Mouse (Mus musculus) T-helper 2 cell (primary cell): ENCODE measurements around the gene Atp2a3.

Experiments used
- in situ Hi-C: fragments of 300-600 bp; cut with MboI, MseI; formaldehyde crosslinking; loops from one replicate; pipeline ENCODE4 v1.15.1; 2025; ENCODE audit warnings: high pct_unique_total_duplicates

Gene Atp2a3

DNA sequence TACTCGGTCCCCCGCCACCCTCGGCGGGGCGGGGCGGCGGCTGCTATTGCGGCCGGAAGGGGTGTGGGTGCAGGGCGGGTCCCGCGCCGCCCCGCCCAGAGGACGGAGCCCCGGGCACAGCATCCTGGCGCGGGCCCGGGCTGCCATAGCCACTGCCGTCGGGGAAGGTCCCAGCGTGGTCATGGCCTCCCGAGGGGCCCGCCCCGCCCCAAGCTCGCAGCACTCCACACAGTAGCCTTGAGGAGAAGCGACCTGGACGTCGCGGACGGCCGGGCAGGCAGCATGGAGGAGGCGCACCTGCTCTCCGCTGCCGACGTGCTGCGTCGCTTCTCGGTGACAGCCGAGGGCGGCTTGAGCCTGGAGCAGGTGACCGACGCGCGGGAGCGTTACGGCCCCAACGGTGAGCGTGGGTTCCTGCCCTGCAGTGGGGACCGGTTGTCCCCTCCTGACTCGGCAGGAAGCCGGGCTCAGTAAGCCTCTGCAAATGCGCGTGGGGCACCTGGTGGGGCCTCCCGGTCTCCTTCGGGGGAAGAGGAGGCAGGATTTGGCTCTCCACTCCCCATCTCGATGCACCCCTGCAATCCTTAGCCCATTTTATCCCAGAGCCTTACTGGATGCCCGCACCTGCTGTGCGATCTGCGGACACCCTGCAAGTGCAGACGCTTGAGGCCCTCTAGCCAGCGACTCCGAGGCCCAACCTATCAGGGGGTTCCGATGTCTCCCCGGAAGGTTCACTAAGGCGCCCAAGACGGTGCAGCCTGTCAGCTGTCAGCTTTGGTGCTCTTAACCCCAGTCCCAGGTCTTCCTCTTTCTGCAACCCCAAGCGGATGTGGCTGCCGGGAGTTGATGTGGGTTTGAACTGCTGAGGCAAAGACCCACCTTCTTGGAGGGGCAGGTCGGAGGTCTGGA is at the start of gene Atp2a3:
Gene Atp2a3 (plus strand): TSS at position 98 of the 909 bp plus-strand sequence.
- in situ Hi-C loops, result no loop called here

DNA sequence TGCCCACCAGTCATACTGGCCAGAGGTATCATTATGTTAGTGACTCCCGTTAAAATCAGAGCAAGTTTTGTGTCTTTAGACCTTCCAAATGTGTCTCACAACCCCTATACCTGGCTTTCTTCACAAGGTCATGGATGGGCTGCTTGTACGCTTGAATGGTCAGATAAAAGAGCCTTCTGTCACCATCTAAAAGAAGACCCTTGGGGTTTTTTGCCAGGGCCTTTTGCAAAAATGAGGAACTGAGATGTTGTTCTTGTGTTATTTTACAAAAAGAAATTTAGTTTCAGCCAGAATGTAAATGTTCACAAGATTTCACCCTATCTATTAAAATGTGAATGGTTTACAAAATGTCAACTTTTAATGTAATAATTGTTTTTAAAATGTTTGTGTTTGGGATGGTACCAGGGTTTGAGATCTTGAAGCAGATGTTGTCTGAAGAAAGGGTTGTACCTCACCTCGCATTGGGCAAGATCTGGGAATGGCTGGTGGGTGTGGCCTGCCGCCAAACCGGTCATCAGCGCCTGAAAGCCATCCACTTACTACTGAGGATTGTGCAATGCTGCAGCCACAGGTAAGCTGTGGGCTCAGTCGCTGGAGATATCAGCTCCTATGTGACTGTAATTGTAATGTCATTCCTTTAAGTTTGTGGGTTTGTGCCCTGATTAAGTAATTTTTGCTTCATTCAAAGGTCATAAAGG is 43.5 kb upstream of the Atp2a3 start:
- in situ Hi-C loops, result no loop called here

DNA sequence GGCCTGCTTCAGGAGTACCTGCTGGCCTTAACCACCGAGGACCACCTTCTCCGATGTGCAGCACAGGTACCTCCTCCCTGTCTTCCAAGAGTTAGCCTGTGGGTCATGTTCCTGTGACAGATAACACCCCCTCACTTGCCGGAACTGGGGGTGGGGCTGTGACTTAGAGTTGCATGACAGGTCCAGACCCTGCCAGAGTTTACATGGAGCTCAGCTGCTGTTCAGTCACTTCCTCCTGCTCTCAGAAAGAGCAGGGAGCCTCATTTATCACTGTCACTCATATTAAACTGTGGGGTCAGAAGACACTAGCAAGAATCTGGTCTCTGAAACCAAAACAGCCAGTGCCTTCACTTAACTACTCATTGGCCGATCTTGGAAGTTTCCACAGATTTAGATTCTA is 37.9 kb upstream of the Atp2a3 start:
- in situ Hi-C loops, result no loop called here

DNA sequence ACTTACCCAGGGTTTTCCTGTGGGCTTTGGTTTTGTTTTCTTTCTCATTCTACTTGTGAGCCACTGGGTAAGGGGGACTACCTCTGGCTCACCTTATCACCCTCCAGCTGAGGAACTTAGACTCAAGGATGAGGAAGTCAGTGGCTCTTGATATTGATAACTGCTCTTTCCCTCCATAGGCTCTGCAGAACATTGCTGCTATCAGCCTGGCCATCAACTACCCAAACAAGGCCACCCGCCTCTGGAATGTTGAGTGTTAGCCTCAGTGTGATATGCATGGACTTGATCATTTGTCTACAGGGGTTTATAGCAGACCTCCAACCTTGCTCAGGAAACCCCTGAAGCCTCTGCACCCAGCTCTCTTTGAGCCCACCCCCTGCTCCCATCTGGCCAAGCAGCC is 36.5 kb upstream of the Atp2a3 start:
- in situ Hi-C loops, result no loop called here

DNA sequence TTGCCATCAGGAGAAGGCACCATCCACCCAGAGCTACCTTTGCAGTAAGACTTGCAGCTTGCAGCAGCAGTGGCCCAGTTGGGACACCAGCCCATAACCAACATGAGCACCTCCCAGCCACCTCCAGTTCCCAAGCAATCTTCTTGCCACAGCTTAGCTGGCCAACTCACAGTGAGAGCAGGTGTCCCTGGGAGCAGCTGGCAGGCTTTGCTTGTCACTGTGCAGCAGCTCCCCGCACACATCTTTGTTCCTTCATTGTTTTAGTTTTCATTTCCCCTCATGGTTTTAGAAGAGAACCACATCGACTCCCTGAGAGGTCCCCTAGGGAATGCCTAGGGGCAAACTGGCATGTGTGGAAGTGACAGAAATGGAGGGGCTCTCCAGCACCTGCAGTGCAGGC is 35.9 kb upstream of the Atp2a3 start:
- in situ Hi-C loops, result loop anchor here (5.0 kb wide), 1 partner anchor 72 kb away; the partner anchor contains the start of gene P2rx1

DNA sequence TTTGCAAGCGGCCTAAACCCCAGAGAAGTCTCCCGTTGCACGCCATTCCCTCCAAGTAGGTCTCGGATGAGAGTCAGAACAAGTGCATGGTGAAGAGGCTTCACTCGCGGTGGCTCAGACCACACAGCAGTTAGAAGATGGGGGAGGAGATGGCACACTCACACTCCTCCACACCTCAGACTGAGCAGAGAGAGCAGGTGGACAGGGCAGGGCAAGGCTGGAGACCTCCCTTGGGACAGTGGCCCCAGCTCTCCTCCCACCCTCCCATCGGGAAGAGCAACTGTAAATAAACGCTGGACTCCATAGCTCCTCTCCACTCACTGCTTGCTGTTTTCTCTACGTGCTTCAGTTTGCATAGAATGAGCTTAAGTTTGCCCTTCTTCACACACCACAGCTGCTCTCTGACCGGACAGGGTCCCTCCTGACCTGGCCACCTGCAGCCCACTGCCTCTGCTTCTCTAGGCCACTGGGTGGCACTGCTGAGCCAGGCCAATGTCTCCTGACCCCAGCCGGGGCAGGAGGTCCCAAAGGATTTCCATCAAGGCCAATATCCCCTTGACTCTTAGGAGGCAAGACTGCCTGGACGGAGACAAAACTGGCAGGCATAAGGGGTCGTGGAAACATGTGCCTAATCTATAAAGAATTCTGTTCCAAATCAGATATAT is 34.6 kb upstream of the Atp2a3 start:
- in situ Hi-C loops, result loop anchor here (5.0 kb wide), 1 partner anchor 71 kb away; the partner anchor contains the start of gene P2rx1

DNA sequence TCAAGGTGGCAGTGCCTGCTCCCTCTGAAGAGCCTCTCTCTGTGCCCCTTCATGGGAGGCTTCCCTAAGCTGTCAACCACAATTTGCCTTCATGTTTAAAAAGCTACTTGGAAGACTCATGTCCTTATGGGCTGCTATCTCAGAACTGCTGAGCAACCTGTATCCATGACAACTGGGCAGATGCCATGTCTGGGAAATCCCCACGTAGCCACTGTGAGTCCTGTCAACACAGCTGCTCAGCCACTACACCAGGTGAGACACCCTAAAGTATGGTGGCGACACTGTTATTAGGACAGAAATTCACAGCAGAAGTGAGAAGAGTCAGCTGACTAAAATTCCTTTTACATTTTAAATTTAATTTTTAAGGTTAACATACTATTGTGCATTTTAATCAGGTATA is 32.5 kb upstream of the Atp2a3 start:
- in situ Hi-C loops, result loop anchor here (5.0 kb wide), 1 partner anchor 69 kb away; the partner anchor contains the start of gene P2rx1

DNA sequence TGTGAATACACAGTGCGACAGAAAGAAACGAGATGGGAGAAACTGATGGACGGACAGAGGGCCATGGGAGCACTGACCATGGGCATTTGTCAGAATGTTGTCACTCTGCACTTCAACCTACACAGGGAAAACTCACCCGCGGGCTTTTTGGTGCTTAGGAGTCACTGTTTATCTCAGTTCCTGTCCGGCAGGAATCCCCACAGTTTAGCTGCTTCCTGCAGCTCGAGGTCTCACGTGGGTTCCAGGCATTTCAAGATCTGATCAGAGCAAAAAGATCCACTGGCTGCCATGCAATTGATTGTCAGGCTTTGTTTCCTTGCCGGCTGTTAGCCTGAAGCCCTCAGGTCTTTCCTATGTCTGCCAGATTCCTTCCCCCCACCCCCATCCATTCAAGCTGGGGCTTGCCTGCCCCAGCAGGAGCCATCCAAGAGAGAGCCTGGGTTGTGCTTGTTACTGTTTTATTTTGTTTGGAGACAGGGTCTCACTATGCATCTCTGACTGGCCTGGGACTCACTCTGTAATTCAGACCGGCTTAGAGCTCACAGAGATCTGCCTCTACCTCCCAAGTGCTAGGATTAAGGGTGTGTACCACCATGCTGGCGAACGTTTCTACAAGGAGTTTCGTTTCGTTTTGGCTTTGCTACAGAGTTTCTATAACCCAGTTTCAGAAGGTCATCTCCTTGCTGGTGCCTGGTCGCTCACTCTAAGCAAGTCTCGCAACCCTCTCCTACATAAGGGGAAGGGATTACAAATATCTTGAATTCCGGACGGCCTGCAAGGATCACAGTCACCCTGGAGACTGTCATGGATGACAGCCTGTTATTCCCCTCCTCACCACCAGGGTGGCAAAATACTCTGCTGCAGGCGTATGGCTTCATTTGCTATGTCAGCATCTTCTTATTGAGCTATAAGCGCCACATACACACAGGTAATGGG is 20.5 kb upstream of the Atp2a3 start:
- in situ Hi-C loops, result no loop called here

DNA sequence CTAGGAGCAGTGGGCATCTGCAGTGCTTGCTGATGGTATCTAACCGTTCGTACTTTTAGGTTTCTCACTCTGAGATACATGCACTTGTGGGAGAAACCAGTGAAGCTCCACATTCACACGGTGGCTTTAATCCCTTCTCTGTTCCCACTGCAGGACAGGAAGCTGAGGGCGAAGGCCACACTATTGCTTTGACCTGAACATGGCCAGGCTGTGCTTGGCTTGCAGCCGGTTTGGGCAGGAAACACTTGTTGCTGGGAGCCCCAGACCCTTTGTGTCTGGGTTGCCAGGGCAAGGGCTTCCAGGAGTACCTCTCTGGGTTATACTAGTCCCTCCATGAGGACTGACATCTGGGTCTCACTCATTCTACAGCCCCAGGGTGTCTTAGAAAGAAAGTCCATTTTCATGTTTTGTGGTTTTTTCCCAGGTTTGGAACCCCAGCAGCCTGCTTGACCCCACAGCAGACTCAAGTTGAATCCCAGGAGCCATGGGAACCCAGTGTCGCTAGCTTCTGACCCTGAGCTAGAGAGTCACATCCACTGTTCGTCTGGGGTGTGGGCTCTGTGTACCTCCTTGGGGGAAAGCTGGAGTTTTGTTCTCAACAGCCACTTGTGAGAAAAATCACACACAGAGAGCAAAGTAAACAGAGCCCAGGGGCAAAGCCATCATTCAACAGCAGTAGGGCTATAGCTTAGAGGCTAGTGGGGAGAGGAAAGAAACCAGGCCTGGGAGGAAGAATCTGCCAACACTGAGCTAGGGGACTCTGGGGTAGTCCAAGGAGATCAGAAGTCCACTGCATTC is 15.8 kb upstream of the Atp2a3 start:
- in situ Hi-C loops, result no loop called here

DNA sequence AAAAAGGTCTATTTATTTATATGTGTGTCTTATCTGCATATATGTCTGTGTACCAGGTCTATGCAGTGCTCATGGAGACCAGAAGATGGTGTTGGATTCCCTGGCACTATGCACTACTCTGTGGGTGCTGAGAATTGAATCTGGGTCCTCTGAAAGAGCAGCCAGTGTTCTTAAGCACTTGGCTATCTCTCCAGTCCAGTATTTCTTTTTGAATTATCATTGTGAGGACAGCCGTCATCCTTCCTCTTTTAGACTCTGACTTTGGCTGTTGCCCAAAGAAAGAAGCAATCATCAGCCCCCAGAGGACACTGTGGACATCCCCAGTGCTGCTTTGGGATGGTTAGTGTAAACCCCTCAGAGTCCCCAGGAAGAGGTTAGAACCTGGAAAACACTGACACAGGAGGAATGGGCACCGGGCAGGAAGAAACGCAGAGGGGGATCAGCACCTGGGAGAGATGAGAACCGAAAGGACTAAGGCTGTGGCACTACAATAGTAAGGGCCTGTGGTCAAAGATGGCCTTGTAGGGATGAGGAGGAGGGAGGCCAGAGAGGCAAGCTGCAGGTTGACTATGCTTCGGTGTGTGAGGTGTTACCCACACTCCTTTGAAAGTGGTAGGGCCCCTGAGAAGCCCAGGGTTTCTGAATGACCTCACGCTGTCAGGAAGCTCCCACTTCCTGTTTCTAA is 15.0 kb upstream of the Atp2a3 start:
- in situ Hi-C loops, result no loop called here

DNA sequence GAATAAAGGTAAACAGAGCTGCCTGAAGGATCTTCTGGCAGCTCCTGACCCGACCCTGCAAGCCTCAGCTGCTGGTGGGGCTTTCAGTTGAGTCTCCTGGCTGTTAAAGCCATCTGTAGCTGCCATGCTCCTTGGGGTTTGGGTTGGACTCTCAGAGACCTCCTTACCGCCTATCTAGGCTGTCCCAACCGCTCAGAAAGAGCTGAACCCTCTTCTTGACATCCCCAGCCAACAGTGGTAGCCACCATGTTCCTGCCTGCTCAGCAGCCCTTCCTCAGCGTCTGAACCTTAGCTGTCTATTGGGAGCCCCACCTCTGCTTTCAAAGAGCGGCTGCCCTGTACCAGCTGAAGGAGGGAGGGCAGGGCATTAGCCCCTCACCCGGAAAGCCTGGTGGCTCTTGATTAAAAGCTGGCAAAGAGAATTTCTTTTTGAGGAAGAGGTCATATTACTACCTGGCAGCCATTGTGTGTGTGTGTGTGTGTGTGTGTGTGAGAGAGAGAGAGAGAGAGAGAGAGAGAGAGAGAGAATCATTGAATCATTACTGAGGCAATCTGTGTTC is 14.3 kb upstream of the Atp2a3 start:
- in situ Hi-C loops, result no loop called here

DNA sequence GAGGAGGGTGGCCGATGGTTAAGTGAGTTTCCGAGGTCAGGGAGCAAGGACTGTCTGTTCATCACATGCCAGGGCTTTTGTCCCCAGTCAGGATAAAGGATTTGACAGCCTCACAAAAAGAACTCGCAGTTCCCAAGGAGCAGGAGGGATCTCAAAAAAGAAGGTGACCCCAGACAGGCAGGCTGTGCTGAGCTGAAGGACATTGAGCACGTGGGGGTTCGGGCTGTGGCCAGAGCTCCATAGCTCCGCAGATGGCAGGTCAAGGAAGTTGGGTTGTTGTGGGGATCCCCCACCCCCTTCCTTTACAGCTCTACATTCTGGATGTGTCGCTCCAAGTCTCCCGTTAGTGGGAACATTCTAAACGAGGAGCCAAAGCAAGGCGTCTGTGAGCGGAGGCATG is 13.1 kb upstream of the Atp2a3 start:
- in situ Hi-C loops, result no loop called here

DNA sequence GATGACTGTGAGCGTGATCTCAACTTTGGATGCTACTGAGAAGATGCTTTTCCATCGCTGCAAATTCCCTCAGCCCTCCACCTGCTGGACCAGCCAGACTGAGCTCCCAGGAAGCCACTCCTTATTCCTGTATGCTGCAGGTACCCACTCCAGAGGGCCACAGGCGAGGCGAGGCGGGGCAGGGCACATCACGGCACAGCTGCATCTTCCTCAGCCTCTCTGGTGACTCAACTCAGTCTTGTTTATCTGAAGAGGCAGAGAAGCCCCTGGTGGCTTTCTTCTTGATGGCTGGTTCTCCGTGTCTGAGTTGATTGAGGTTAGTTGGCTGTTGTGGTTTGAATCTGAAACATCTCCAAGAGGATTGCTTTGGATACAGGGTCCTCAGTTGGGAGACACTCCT is 12.7 kb upstream of the Atp2a3 start:
- in situ Hi-C loops, result no loop called here

DNA sequence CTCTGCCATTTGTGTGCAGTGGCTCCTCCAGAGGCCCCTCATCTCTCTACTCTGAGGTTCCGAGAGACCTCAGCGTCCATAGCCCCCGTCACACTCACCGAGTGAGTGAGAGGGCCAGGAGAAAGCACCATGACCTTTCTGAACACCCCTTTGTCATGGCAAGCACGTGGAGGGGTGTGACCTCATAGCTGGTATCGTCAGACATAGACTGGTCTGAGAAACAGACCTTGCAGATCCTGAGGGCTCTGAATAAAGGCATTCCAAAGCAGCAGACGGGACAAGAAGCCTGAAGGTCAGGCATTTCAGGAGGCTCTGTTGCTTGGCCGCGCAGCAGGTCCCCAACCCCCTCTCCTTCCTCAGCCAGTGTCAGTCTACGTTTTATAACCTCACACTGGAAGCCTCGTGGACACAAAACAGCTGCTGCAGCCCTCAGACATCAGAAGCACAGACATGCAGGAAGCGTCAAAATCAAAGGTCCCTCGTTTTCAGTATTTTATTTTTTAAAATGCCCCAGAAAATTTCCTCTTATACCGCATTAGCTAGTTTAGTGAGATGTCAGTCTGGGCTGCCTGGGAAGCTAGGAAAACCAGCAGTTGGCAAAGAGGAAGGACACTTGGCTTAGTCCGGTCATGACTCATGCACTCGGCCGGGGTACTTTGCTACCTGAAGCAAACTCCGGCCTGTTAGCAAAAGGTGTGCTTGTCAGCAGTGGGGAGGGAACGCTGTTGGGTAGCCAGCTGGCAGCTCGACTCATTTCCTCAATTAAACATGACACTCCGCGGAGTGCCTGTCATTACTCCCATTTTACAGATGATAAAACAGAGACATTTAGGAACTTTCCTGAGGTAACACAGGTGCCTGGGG is 9.6 kb upstream of the Atp2a3 start:
- in situ Hi-C loops, result no loop called here

DNA sequence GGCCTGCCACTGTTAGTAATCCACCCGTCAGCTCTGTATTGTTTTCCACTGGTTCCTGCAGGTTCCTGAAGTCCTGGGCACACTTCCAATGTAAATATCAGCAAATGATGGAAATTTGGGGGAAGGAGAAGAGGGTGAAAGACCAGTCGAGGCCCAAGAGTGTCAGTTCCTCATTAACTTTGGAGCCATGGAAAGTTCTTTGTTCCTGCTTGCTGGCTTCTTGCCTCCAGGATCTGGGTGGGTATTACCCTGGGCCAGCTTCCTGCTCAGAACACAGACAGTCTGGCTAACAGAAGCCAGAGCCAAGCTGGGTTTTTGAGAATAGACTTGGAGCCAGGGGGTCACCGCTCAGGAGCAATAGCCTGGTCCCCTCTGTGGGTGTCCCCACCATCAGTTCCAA is 8.7 kb upstream of the Atp2a3 start:
- in situ Hi-C loops, result no loop called here

DNA sequence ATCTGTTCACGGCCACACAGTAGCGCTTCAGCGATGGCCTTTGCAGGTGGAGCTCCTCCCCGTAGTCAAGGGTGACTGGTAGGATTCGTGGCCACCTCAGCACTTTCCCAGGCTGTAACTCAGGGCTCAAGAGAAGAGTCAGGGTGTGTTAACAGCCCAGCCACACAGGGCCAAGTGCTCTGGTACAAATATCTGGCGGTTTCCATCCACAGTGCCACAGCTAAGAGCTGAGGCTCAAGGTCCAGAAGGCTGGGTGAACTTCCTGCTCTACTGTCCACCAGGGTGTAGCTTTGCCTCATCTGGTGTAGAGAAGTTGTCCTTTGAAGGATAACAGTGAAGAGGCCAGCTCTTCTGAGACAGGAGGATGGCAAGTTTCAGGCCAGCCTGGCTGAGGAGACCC is 8.3 kb upstream of the Atp2a3 start:
- in situ Hi-C loops, result no loop called here

DNA sequence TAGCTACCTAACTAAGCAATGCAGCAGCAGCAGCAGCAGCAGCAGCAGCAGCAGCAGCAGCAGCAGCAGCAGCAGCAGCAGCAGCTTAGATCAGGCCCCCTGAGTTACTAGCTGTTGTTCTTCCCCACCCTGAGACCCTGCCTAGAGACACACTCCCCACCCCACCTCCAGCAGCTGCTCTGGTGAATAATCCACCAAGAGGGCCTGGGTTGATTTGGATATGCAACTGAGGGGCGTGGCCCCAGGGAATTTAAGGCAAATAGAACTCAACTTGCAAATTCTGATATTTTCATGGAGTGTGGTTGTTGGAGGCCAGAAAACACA is 7.9 kb upstream of the Atp2a3 start:
- in situ Hi-C loops, result no loop called here

DNA sequence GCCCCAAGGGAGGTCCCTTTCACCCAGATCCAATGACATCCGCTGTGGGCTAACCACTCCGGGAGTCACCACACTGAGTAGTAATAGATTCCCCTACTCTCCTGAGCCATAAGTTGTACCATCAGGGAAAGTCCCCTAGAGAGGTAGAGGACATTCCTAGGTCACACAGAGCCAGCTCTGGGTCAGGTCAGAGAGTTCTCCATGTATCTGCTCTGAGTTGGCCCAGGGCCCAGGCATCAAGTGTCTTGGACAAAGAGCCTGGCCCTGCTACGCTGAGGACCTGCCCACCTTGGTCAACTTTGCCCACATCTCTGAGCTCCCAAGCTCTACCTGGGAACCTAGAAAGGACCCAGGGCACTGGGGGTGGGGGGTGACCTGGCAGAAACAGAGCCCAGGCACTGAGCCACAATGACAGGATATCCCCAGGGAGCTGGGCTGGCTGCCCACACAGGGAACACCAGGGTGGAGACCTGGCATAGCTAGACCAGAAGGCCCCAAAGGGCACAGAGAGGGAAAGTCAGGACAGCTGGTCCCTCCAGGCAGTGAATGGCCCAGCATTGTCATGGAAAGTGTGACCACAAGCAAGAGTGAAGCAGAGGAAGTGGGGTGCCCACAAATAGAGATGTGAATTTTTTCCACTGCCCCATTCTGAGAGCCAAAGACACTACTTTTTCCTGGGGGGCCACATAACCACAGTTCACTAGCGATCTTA is 7.4 kb upstream of the Atp2a3 start:
- in situ Hi-C loops, result no loop called here
